Mouse (Mus musculus): ENCODE measurements around the gene Actl6a.
"Not testable (repeated sequence)": the region's sequence is repeated elsewhere in the genome, so short reads cannot be mapped to it uniquely, and the experiment has no call there.

Gene Actl6a

GRCm38 (mm10) chr3:32694737-32695582 lies 11.1 kb upstream of the Actl6a start:
- no peak for DNase-seq (ENCODE audit: low read depth, low spot score)

DNA sequence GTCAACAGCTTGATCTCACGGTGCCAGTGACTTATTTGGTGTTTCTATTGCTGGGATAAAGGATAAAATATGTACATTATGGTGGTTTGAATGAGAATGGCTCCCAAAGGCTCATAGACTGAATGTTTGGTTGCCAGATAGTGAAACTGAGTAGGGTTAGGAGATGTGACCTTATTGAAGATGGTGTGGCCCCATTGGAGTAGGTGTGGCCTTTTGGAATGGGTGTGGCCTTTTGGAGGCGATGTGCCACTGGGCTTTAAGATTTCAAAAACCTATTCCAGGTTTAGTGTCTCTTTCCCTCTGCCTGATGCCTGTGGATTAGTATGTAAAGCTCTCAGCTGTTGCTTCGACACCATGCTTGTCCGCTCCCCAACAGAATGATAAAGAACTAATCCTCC lies 10.5 kb upstream of the Actl6a start:
- DNase-seq (ENCODE audit: low read depth, low spot score): no peak

DNA sequence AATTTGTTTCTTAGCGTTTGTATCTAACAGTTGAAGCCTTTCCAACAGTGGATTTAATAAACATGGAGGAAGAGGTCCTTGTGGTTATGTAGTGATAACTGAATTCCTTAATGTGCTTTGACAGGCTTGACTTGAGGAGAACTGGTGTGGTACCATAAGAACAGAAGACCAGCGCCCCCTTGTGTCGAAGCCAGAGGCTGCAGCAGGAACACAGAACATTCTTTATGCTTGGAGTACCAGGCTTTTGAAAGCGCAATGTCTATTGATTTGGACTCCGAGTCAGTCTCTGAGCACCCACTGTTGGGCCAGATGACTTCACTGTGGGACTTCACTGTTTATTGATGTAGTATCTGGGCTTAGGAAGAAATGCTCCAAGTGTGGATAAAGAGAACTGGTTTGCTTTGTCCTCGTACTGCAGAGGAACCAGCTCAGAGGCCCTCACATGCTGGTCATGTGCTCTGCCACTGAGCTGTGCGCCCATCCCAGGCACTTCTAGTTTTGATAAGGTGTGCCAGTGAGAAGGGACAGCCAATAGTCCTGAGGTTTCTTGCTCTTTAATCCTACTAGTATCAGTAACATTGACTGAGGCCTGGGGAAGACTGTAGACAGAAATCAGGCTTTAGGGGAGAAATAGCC lies 7.8 kb upstream of the Actl6a start:
- DNase-seq (ENCODE audit: low read depth, low spot score): peak; percentile 87

DNA sequence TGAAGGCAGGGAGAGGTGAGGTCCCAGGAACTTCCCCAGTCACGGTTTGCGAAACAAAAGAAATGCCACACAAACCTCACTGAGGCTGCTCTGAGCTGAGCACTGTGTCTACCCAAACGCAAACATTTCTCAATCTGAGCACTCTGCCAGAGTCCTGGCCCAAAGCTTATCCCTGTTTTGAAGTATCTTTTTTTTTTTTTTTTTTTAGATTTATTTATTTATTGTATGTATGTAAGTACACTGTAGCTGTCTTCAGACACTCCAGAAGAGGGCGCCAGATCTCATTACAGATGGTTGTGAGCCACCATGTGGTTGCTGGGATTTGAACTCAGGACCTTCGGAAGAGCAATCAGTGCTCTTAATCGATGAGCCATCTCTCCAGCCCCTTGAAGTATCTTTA lies 2.1 kb upstream of the Actl6a start:
- DNase-seq (ENCODE audit: low read depth, low spot score): not testable (repeated sequence)

DNA sequence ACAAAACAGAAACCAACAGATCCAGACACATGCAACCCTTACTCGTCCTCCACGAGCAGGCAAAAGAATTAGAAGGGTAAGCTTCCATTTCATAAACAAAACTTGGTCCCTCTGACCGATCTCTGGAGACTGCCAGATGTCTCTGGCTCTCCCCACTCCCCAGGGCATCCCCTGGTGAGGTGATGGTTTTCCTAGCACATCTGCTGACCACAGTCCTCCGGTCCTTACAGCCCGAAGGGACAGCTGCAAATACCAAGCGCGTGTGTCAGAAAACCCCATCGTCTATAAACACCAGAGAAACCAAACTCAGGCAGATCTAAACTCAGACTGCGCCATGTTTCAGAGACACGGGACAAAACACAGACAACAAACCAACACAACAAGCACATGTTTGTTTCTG lies 1.5 kb upstream of the Actl6a start:
- DNase-seq (ENCODE audit: low read depth, low spot score): not testable (repeated sequence)

- DNase-seq (ENCODE audit: low read depth, low spot score): no peak
These were observed 1.9 kb downstream of the Actl6a start for GRCm38 (mm10) chr3:32708052-32708367.

- peak; percentile 100 for DNase-seq (ENCODE audit: low read depth, low spot score)
These were observed 2.5 kb downstream of the Actl6a start for GRCm38 (mm10) chr3:32708368-32709231.

DNA sequence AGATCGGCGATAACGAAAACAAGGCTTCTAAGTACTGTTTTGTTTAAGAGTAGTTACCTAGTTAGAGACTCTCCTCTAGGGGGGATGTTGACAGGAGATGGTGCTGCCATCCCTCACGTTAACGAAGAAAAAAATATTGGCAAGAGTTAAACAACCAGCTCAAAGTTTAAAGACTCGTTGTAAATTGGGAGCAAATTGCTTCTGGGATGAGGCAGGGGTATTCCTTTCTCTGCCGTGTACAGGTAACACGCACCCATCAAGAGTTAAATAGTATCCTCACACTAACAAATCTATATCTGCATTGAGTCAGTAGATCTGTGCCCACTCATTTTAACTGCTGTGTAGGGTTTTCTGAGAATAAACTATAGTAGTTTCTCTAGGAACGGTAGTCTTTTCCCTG lies 3.3 kb downstream of the Actl6a start:
- DNase-seq (ENCODE audit: low read depth, low spot score): no peak

- DNase-seq (ENCODE audit: low read depth, low spot score): no peak
These were observed 7.6 kb downstream of the Actl6a start for GRCm38 (mm10) chr3:32713711-32714110.

DNA sequence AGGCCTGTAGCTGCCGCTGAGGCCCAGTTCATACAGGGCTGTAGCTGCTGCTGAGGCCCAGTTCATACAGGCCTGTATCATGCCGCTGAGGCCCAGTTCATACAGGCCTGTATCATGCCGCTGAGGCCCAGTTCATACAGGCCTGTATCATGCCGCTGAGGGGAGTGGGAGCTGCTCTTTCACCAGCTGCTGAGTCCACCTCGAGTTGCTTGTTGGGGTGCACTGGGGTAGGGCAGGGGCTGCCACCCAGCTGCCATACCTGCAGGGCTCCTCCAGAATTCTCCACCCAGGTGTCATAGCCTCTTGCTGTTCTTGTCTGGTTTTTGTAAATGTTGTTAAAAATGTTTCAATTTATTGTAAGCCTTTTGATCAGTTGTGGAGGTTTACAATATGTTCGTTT lies 11.3 kb downstream of the Actl6a start:
- DNase-seq (ENCODE audit: low read depth, low spot score): not testable (repeated sequence)

DNA sequence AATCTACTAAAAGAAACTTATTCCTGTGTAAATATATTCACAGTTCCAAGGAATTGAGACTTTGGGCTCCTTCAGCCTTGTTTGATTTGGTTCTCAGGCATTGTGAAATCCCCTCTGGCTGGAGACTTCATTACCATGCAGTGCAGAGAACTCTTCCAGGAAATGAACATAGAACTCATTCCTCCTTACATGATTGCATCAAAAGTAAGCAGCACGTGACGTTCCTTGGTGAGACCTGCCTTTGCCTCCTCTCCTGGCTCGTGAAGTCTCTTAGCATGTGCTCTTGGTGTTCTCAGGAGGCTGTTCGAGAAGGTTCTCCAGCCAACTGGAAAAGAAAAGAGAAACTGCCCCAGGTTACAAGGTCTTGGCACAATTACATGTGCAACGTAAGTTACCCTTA lies 12.2 kb downstream of the Actl6a start:
- no peak for DNase-seq (ENCODE audit: low read depth, low spot score)

- DNase-seq (ENCODE audit: low read depth, low spot score): no peak
These were observed 18.1 kb downstream of the Actl6a start for GRCm38 (mm10) chr3:32724191-32724590.

DNA sequence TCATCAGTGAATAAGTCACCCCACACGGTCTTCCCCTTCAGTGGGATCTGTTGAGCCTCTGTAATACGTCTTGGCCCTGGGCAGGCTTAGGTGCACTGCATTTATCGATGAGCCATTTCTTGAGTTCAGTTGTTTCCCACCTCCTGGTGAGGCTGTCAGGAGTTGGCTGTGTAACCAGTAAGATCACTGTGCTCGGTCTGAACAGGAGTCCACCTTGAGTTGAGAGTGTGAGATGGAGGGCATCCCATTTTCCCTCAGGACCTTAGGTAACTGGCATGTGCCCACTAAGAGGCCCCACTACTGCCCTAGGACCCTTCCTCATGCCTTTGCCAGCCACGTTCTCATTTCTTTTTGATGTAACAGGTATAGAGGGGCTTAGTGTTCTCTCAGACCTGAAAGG lies 19.9 kb downstream of the Actl6a start:
- no peak for DNase-seq (ENCODE audit: low read depth, low spot score)

DNA sequence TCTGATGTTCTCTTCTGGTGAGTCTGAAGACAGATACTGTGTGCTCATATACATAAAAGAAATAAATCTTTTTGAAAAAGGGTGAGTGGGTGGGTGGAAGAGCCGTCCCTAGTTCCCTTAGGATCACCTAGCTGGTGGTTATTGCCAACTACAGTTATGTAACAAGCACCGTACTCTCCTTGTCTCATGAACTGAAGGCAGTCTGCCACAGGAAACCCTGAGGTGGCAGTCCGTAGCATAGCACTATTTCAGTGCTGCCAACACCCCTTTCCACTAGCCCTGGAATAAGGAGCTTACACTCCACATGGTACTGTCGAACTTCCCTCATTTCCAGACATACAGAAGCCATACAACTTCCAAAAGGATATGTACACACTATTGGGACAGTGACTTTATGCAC lies 21.8 kb downstream of the Actl6a start:
- no peak for DNase-seq (ENCODE audit: low read depth, low spot score)

DNA sequence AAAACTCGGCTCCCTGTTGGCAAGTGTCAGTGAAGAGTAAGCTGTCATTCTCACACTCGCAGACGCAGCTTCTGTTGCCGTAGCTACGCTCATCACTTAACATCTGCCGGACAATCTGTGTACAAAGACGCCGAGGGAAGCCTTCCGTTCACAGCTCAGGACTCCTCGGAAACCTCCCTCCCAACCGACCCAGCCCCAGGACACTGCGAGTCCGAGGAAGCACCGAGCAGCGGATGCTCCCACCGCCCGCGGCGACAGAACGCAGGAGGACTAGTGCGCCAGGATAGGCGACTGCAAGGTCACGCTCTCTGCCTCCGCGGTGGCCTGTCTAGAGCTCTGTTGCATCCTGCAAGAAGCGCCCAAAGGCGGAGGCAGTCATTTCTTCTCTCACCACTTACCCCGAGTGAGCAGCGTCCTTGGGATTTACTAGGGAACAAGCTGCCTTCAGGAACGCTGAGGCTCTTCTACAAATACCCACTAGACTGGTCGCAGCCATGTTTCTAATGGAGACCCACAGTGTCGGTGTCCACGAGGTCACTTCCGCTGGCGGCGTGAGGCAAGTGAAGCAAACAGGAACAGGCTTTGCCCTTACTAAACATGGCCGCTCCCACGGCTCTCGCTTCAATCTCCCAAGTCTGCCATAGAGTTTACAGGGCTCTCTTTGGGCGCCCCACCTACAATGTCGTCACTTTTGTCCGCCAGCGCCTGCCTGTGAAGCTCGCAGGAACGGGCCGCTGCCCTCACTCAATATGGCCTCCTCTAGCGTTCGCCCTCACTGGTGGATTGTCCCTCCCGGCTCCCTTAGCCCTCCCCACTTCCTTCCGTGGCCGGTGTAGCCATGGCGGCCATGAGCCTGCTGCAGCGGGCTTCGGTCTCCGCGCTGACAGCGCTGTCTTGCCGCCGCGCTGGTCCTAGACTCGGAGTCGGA lies 30.4 kb downstream of the Actl6a start, which contains the start of gene Ndufb5:
Gene Ndufb5 (plus strand): TSS at position 747 of the 928 bp plus-strand sequence.
- DNase-seq (ENCODE audit: low read depth, low spot score): peak; percentile 99

DNA sequence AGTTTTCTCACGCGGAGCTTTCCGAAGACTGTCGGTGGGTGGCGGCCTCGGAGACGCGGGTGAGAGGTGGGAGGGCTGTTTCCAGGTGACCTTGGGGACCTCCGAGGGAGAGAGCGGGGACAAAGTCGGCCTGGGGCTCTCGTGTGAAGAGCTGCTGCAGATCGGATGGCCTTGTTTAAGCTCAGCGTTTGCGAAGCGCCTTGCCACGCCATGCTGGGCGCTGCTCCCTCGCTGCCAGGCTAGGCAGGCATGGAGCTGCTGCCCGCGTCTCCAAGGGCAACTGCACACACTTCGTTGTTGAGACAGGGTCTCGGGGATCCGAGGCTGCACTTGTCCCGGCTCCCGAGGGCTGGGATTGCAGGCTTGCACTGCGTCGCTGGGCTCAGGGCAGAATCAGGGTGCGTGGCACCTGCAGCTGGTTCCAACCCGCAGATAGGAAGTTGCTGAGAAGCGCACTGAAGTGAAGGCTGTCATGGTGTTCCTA lies 31.1 kb downstream of the Actl6a start, which contains the start of gene Mrpl47:
Gene Mrpl47 (minus strand): TSS at position 434 of the 484 bp plus-strand sequence.
- DNase-seq (ENCODE audit: low read depth, low spot score): no peak

DNA sequence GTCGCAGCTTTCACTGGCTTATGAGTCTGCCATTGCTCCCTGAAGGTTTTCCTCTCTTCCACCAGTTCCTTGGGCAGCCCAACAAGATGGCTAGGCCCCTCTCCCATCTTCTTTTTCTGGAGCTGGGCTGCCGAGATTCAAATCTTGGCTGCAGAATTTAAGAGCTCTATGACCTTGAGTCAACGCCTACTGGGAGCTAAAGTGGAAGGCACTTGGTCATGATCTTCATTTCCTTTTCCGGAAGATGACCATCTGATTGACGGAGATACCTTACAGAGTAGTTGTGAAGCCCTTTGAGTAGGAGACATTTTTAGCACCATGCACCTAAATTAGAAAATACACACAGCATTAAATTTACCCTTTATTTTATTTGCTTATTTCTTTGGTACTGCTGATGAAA lies 32.5 kb downstream of the Actl6a start:
- DNase-seq (ENCODE audit: low read depth, low spot score): no peak

DNA sequence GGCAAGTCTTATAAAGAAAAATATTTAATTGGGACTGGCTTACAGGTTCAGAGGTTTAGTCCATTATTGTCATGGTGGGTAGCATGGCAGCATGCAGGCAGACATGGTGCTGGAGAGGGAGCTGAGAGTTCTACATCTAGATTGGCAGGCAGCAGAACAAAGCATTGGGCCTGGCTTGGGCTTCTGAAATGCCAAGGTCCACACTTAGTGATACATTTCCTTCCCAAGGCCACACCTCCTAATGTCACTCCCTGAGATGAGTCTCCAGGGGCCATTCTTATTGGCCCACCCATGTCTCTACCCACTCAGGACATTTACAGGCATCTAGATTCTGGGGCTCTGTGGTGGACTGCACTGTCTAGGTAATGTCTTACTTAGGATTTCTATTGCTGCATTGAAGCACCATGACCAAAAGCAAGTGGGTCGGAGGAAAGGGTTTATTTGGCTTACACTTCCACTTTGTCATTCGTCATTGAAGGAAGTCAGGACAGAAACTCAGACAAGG lies 36.2 kb downstream of the Actl6a start:
- DNase-seq (ENCODE audit: low read depth, low spot score): no peak

DNA sequence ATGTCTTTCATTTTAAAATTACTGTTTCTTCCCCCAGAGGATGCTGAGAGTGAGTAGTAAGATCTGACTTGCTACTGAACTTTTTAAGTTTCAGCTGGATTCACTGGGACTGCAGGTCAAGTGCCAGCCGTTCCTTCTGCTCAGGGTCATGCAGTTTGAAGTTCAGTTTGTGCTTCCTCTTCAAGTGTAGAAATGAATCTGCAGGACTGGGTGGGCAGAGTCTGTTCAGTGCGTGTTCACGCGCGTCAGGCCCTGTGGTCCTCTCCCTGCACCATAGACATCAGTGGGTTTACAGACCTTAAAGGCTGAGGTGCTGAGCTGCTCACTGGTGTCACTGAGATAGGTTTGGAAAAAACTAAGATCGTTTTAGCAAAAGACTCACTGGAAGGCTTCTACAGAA lies 38.9 kb downstream of the Actl6a start:
- DNase-seq (ENCODE audit: low read depth, low spot score): no peak

DNA sequence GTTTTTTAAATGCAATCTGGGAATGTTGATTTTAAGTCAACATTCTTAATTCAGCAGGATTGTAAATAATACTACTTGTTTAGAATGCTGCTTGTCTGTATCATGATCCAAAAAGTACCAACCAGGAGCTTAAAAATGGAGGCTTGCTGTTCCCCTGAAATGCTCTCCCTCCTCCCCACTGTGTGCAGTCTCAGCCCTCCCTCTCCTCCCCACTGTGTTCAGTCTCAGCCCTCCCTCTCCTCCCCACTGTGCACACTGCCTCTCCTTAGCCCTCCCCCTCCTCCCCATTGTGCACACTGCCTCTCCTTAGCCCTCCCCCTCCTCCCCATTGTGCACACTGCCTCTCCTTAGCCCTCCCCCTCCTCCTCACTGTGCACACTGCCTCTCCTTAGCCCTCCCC lies 39.3 kb downstream of the Actl6a start:
- DNase-seq (ENCODE audit: low read depth, low spot score): not testable (repeated sequence)

GRCm38 (mm10) chr3:32748384-32748783 lies 42.3 kb downstream of the Actl6a start:
- no peak for DNase-seq (ENCODE audit: low read depth, low spot score)

Measured in CD4-positive, CD25-positive, alpha-beta regulatory T cell, adult 2 months (primary cell).